Mouse (Mus musculus) thymus, adult 18-20 months (tissue): ENCODE data around the gene Scand1.

Experiments used
- DNase-seq, 2 experiments: peaks; one replicate each; pipeline ENCODE4 v3.0.0; 2022; ENCODE audit warnings: mixed read lengths in 2 of 2

Gene Scand1

GRCm38 (mm10) chr2:156305818-156306217, 6.7 kb downstream of the Scand1 start:
- DNase-seq = no peak

GRCm38 (mm10) chr2:156304351-156304750, 8.2 kb downstream of the Scand1 start:
- DNase-seq = no peak

- no peak for DNase-seq
Observed at GRCm38 (mm10) chr2:156302063-156302462, 10.4 kb downstream of the Scand1 start.

- no peak for DNase-seq
Observed at GRCm38 (mm10) chr2:156298458-156298857, 14.0 kb downstream of the Scand1 start.

- no peak for DNase-seq
Observed at GRCm38 (mm10) chr2:156297653-156298052, 14.9 kb downstream of the Scand1 start.

- no peak for DNase-seq
Observed at GRCm38 (mm10) chr2:156296190-156296589, 16.3 kb downstream of the Scand1 start.

GRCm38 (mm10) chr2:156295601-156296063, 16.9 kb downstream of the Scand1 start:
- DNase-seq = no peak

- no peak for DNase-seq
Observed at GRCm38 (mm10) chr2:156291998-156292397, 20.5 kb downstream of the Scand1 start.

- no peak for DNase-seq
Observed at GRCm38 (mm10) chr2:156289552-156290160, 22.8 kb downstream of the Scand1 start.

- DNase-seq = peak in 1 of 2 experiments; percentile 37
Observed at GRCm38 (mm10) chr2:156288222-156288621, 24.3 kb downstream of the Scand1 start.

GRCm38 (mm10) chr2:156286733-156287132, 25.8 kb downstream of the Scand1 start:
- DNase-seq = no peak

- no peak for DNase-seq
Observed at GRCm38 (mm10) chr2:156285161-156285560, 27.3 kb downstream of the Scand1 start.

- DNase-seq = no peak
Observed at GRCm38 (mm10) chr2:156281227-156281626, 31.3 kb downstream of the Scand1 start.

- DNase-seq = peak; percentile 64 to 77
Observed at GRCm38 (mm10) chr2:156278226-156279017, 34.1 kb downstream of the Scand1 start.

GRCm38 (mm10) chr2:156272553-156272952, 40.0 kb downstream of the Scand1 start:
- no peak for DNase-seq

GRCm38 (mm10) chr2:156267636-156268035, 44.9 kb downstream of the Scand1 start:
- DNase-seq = peak; percentile 24 to 51

- no peak for DNase-seq
Observed at GRCm38 (mm10) chr2:156263204-156263893, 49.2 kb downstream of the Scand1 start.
